Mouse (Mus musculus): ENCODE measurements around the gene Mmp19. TPM values are rescaled to one million over a fixed set of nuclear protein-coding genes. Genes with fewer than 3 reads are reported as not detected.

The Mmp19 gene
- polyA plus RNA-seq, 1 experiment from 2014 or later: 0.72 TPM

GRCm38 (mm10) chr10:128804271-128805091 is 13.8 kb downstream of the Mmp19 start, which contains the start of gene Tmem198b:
TSS of gene Tmem198b (minus strand) at chr10:128804370.
- Histone ChIP-seq H3K27me3 (replicated peaks; ENCODE audit: control insufficient read depth, insufficient read depth, low read length) (no peaks in the 10 kb centered on the region), H3K4me2 (ENCODE audit: low read length) (peak within 1 kb of the TSS; percentile 85), H3K9me3 (ENCODE audit: control insufficient read depth, low read length) (no peaks in the 10 kb centered on the region), H3K4me1 (replicated peaks; ENCODE audit: control insufficient read depth, insufficient read depth, low read length) (peaks cover 39% of the 10 kb centered on the region), H3K36me3 (ENCODE audit: control insufficient read depth, insufficient read depth, low read length) (peaks cover 33% of the 10 kb centered on the region), H3K4me3 (ENCODE audit: low read depth, low read length) (peak within 1 kb of the TSS; percentile 58), H3K27ac (ENCODE audit: low read depth) (peak within 1 kb of the TSS; percentile 92), H3K9ac (ENCODE audit: low read length) (peak within 1 kb of the TSS; percentile 72)
- ATAC-seq (replicated peaks; ENCODE audit: low FRiP score, low TSS enrichment, low read depth) (peak; percentile 65), DNase-seq (ENCODE audit: low spot score) (peak; percentile 94)
- under 1% methylated on average over 28 of the region's 28 CpGs for WGBS

GRCm38 (mm10) chr10:128805092-128806000 is 14.6 kb downstream of the Mmp19 start:
- H3K4me3 ChIP-seq (ENCODE audit: low read depth, low read length): peak overlapping the region; percentile 58
- peak overlapping the region; percentile 92 for H3K27ac ChIP-seq (ENCODE audit: low read depth)
- no peaks in the 10 kb centered on the region for H3K9me3 ChIP-seq (ENCODE audit: control insufficient read depth, low read length)
- ATAC-seq (replicated peaks; ENCODE audit: low FRiP score, low TSS enrichment, low read depth) (peak; percentile 93), DNase-seq (ENCODE audit: low spot score) (peak; percentile 99)
- peaks cover 39% of the 10 kb centered on the region for H3K4me1 ChIP-seq (replicated peaks; ENCODE audit: control insufficient read depth, insufficient read depth, low read length)
- peaks cover 31% of the 10 kb centered on the region for H3K36me3 ChIP-seq (ENCODE audit: control insufficient read depth, insufficient read depth, low read length)
- peak overlapping the region; percentile 72 for H3K9ac ChIP-seq (ENCODE audit: low read length)
- WGBS: 1% methylated on average over 62 of the region's 70 CpGs
- no peaks in the 10 kb centered on the region for H3K27me3 ChIP-seq (replicated peaks; ENCODE audit: control insufficient read depth, insufficient read depth, low read length)
- peak overlapping the region; percentile 85 for H3K4me2 ChIP-seq (ENCODE audit: low read length)

GRCm38 (mm10) chr10:128806086-128806485 is 15.4 kb downstream of the Mmp19 start:
- H3K9me3 ChIP-seq (ENCODE audit: control insufficient read depth, low read length): no peaks in the 10 kb centered on the region
- ATAC-seq (replicated peaks; ENCODE audit: low FRiP score, low TSS enrichment, low read depth) (no peak), DNase-seq (ENCODE audit: low spot score) (peak; percentile 54)
- peaks cover 24% of the 10 kb centered on the region for H3K36me3 ChIP-seq (ENCODE audit: control insufficient read depth, insufficient read depth, low read length)
- 57% methylated on average over 6 of the region's 6 CpGs for WGBS
- H3K27ac ChIP-seq (ENCODE audit: low read depth): peak overlapping the region; percentile 92
- no peaks in the 10 kb centered on the region for H3K27me3 ChIP-seq (replicated peaks; ENCODE audit: control insufficient read depth, insufficient read depth, low read length)
- peak overlapping the region; percentile 58 for H3K4me3 ChIP-seq (ENCODE audit: low read depth, low read length)
- peaks cover 39% of the 10 kb centered on the region for H3K4me1 ChIP-seq (replicated peaks; ENCODE audit: control insufficient read depth, insufficient read depth, low read length)
- H3K4me2 ChIP-seq (ENCODE audit: low read length): peak overlapping the region; percentile 85
- H3K9ac ChIP-seq (ENCODE audit: low read length): peak overlapping the region; percentile 72

GRCm38 (mm10) chr10:128807018-128807417 is 16.3 kb downstream of the Mmp19 start:
- ATAC-seq (replicated peaks; ENCODE audit: low FRiP score, low TSS enrichment, low read depth): no peak
- Histone ChIP-seq H3K4me1 (replicated peaks; ENCODE audit: control insufficient read depth, insufficient read depth, low read length) (peaks cover 39% of the 10 kb centered on the region), H3K4me3 (ENCODE audit: low read depth, low read length) (peak overlapping the region; percentile 58), H3K27me3 (replicated peaks; ENCODE audit: control insufficient read depth, insufficient read depth, low read length) (no peaks in the 10 kb centered on the region), H3K36me3 (ENCODE audit: control insufficient read depth, insufficient read depth, low read length) (peaks cover 15% of the 10 kb centered on the region), H3K27ac (ENCODE audit: low read depth) (no peak overlapping the region), H3K9ac (ENCODE audit: low read length) (0 out of 2 replicates have a peak overlapping the region, but pooled peaks have one; percentile 20), H3K9me3 (ENCODE audit: control insufficient read depth, low read length) (no peaks in the 10 kb centered on the region), H3K4me2 (ENCODE audit: low read length) (peak overlapping the region; percentile 85)
- DNase-seq (ENCODE audit: low spot score): peak; percentile 50
- 88% methylated on average over 8 of the region's 8 CpGs for WGBS

GRCm38 (mm10) chr10:128817033-128817432 is 26.3 kb downstream of the Mmp19 start, which contains the start of gene Sarnp:
TSS of gene Sarnp (plus strand) at chr10:128817333.
- Histone ChIP-seq H3K4me2 (ENCODE audit: low read length) (no peak within 1 kb of the TSS), H3K4me1 (replicated peaks; ENCODE audit: control insufficient read depth, insufficient read depth, low read length) (peaks cover 4% of the 10 kb centered on the region; the same call in 1 of the 2 replicates), H3K9me3 (ENCODE audit: control insufficient read depth, low read length) (no peaks in the 10 kb centered on the region), H3K4me3 (ENCODE audit: low read depth, low read length) (no peak within 1 kb of the TSS), H3K27ac (ENCODE audit: low read depth) (no peak within 1 kb of the TSS), H3K36me3 (ENCODE audit: control insufficient read depth, insufficient read depth, low read length) (peaks cover 66% of the 10 kb centered on the region), H3K9ac (ENCODE audit: low read length) (no peak within 1 kb of the TSS), H3K27me3 (replicated peaks; ENCODE audit: control insufficient read depth, insufficient read depth, low read length) (no peaks in the 10 kb centered on the region)
- DNase-seq (ENCODE audit: low spot score): no peak
- WGBS: 87% methylated on average over 13 of the region's 13 CpGs
- ATAC-seq (replicated peaks; ENCODE audit: low FRiP score, low TSS enrichment, low read depth): no peak

GRCm38 (mm10) chr10:128820217-128820616 is 29.5 kb downstream of the Mmp19 start:
- peaks cover 50% of the 10 kb centered on the region for H3K36me3 ChIP-seq (ENCODE audit: control insufficient read depth, insufficient read depth, low read length)
- H3K9ac ChIP-seq (ENCODE audit: low read length): no peak overlapping the region
- DNase-seq (ENCODE audit: low spot score) (no peak), ATAC-seq (replicated peaks; ENCODE audit: low FRiP score, low TSS enrichment, low read depth) (no peak)
- peaks cover 10% of the 10 kb centered on the region for H3K4me1 ChIP-seq (replicated peaks; ENCODE audit: control insufficient read depth, insufficient read depth, low read length)
- no peaks in the 10 kb centered on the region for H3K9me3 ChIP-seq (ENCODE audit: control insufficient read depth, low read length)
- WGBS: 81% methylated on average over 4 of the region's 4 CpGs
- no peak overlapping the region for H3K4me2 ChIP-seq (ENCODE audit: low read length)
- no peak overlapping the region for H3K27ac ChIP-seq (ENCODE audit: low read depth)
- no peaks in the 10 kb centered on the region for H3K27me3 ChIP-seq (replicated peaks; ENCODE audit: control insufficient read depth, insufficient read depth, low read length)
- no peak overlapping the region for H3K4me3 ChIP-seq (ENCODE audit: low read depth, low read length)

GRCm38 (mm10) chr10:128821358-128822056 is 30.8 kb downstream of the Mmp19 start, which contains the start of gene Ormdl2:
TSS of gene Ormdl2 (minus strand) at chr10:128821645.
- Histone ChIP-seq H3K36me3 (ENCODE audit: control insufficient read depth, insufficient read depth, low read length) (peaks cover 44% of the 10 kb centered on the region), H3K9me3 (ENCODE audit: control insufficient read depth, low read length) (no peaks in the 10 kb centered on the region), H3K9ac (ENCODE audit: low read length) (peak within 1 kb of the TSS; percentile 89), H3K4me3 (ENCODE audit: low read depth, low read length) (peak within 1 kb of the TSS; percentile 98), H3K27me3 (replicated peaks; ENCODE audit: control insufficient read depth, insufficient read depth, low read length) (no peaks in the 10 kb centered on the region), H3K4me1 (replicated peaks; ENCODE audit: control insufficient read depth, insufficient read depth, low read length) (peaks cover 10% of the 10 kb centered on the region), H3K27ac (ENCODE audit: low read depth) (0 out of 2 replicates have a peak within 1 kb of the TSS, but pooled peaks have one; percentile 16), H3K4me2 (ENCODE audit: low read length) (peak within 1 kb of the TSS; percentile 74)
- peak; percentile 99 for ATAC-seq (replicated peaks; ENCODE audit: low FRiP score, low TSS enrichment, low read depth)
- DNase-seq (ENCODE audit: low spot score): peak; percentile 99
- under 1% methylated on average over 46 of the region's 46 CpGs for WGBS

- Histone ChIP-seq H3K4me3 (ENCODE audit: low read depth, low read length) (peak overlapping the region; percentile 98), H3K27ac (ENCODE audit: low read depth) (0 out of 2 replicates have a peak overlapping the region, but pooled peaks have one; percentile 16), H3K4me1 (replicated peaks; ENCODE audit: control insufficient read depth, insufficient read depth, low read length) (peaks cover 10% of the 10 kb centered on the region), H3K9ac (ENCODE audit: low read length) (peak overlapping the region; percentile 89), H3K27me3 (replicated peaks; ENCODE audit: control insufficient read depth, insufficient read depth, low read length) (no peaks in the 10 kb centered on the region), H3K36me3 (ENCODE audit: control insufficient read depth, insufficient read depth, low read length) (peaks cover 38% of the 10 kb centered on the region), H3K4me2 (ENCODE audit: low read length) (peak overlapping the region; percentile 74), H3K9me3 (ENCODE audit: control insufficient read depth, low read length) (no peaks in the 10 kb centered on the region)
- DNase-seq (ENCODE audit: low spot score) (no peak), ATAC-seq (replicated peaks; ENCODE audit: low FRiP score, low TSS enrichment, low read depth) (peak; percentile 21; the same call in 1 of the 2 replicates)
- 2% methylated on average over 13 of the region's 13 CpGs for WGBS
These were observed 31.4 kb downstream of the Mmp19 start for GRCm38 (mm10) chr10:128822135-128822534.

All from intestine, embryonic 14.5 days (tissue).